Mouse (Mus musculus): ENCODE data around the gene Fbxl17.

DNA sequence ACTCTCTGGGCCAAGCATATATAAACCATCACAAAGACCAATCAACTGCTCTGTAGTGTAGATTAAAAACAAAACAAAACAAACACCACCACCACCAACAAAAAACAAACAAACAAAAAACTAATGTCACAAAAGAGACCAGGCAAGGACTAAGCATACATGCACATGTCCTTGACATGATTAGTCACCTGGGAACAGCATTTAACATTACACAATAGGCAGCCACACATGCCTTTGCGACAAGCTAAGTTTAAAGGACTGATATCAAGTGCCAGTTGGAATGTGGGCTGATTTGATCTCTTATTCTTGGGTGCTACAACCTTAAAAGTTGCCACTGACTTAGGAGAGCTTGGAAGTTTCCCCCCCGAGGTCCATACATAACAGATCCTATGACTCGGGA is 446.5 kb downstream of the Fbxl17 start:
- no peak for TF ChIP-seq CTCF (IDR thresholded peaks at IDR 0.05; ENCODE audit: control insufficient read depth, insufficient read depth, insufficient replicate concordance, low read depth, low read length)
- no peak for TF ChIP-seq POLR2A (IDR thresholded peaks at IDR 0.05; ENCODE audit: control insufficient read depth, low read depth, low read length)
